Mouse (Mus musculus): ENCODE measurements around the gene Spryd7. TPM values are rescaled to one million over a fixed set of nuclear protein-coding genes. Genes with fewer than 3 reads are reported as not detected.
"Not testable (repeated sequence)": the region's sequence is repeated elsewhere in the genome, so short reads cannot be mapped to it uniquely, and the experiment has no call there.

Spryd7 gene
- polyA plus RNA-seq (2012; rRNA removed), result 11.9 and 12.3 TPM in 2 replicates

DNA sequence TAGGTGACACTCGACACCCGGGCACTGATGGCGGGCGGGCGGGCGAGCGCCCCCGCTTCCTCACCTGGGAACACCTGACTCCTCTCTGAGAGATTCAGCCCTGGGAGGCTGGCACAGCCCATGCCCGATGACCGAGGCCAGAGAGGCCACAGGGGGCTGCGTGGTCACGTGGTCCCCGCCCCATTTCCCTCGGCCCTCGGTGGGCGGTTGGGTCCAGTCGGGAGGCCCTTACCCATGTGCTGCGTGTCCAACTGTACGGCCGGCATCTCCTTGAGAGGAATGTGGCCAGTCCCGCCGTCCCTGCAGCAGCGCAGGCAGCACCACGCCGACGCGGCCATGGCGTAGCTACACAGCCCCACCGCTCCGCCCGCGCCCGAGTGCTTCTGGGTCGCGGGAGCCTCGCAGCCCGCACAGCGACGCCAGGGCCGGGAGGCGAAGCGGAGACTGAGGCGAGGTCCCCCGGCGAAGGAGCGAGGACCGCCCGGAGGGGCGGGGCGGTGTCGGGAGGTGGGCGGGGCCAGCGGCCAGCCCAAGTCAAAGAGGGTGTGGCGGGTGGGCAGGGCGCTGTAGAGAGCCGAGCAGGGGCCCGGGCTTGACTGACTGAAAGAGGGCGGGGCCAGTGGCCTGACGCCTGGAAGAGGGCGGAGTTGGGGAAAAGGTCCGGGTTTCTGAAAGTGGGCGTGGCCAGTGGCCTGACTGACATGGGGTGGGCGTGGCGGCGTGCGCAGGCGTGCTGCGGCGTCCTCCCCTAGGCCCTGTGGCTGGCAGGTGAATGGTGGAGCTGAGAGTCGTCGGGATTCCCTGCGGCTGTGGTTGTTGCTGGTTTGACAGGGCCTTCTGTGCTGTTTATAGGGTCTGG is at the start of gene Spryd7:
TSS of gene Spryd7 (minus strand) at position 598 of the 859 bp plus-strand sequence.
- peak within 1 kb of the TSS; percentile 90 for H3K4me3 ChIP-seq (ENCODE audit: control insufficient read depth, low read depth, low read length)
- H3K27ac ChIP-seq (ENCODE audit: control insufficient read depth, insufficient read depth, low read depth, low read length), result peak within 1 kb of the TSS; percentile 89
- TF ChIP-seq POLR2A (IDR thresholded peaks at IDR 0.05; ENCODE audit: control insufficient read depth, low read depth, low read length) (peak; percentile 76), CTCF (IDR thresholded peaks at IDR 0.05; ENCODE audit: control insufficient read depth, insufficient read depth, insufficient replicate concordance, low read depth, low read length) (no peak)
- no peaks in the 10 kb centered on the region for H3K36me3 ChIP-seq (ENCODE audit: control insufficient read depth, insufficient read depth, low read length)
- peaks cover 7% of the 10 kb centered on the region for H3K4me1 ChIP-seq (ENCODE audit: control insufficient read depth, insufficient read depth, low read length)
- H3K27me3 ChIP-seq (ENCODE audit: control insufficient read depth, insufficient read depth, low read length), result no peaks in the 10 kb centered on the region

DNA sequence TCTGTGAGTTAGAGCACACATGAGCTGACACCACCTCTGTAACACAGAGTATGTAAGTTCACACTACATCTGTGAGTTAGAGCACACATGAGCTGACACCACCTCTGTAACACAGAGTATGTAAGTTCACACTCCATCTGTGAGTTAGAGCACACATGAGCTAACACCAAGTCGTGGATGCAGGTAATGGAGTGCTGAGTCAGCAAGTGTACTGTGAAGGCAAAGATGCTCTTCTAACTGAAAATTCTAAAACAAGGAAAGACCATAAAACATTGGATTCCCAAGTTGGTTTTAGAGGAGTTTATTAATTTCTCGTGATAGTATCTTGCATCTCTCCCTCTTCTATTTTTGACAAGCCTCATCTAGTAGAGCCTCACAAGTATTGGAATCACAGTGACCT is 49.4 kb upstream of the Spryd7 start:
- H3K27me3 ChIP-seq (ENCODE audit: control insufficient read depth, insufficient read depth, low read length); H3K36me3 ChIP-seq (ENCODE audit: control insufficient read depth, insufficient read depth, low read length); H3K4me1 ChIP-seq (ENCODE audit: control insufficient read depth, insufficient read depth, low read length); H3K4me3 ChIP-seq (ENCODE audit: control insufficient read depth, low read depth, low read length); H3K27ac ChIP-seq (ENCODE audit: control insufficient read depth, insufficient read depth, low read depth, low read length): not testable (repeated sequence)

DNA sequence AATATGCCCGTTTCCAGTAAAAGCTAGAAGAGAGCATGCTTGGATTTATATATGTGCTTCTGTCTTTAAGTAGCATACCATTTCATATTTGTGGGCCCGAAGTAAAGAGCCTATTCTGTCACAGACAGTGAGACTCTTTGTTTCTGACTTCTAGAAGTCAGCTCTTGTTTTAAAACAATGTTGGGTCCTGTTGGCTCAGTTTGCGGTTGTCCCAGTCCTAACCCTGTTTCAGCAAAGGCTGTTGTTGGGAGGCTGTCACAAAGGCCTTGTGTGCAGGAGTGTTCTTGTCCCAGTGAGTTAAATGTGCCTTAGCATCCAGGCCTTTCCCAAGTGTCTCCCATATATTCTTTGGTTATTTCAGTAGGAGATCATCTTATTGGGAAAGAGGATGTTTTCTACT is 47.4 kb upstream of the Spryd7 start:
- no peaks in the 10 kb centered on the region for H3K27me3 ChIP-seq (ENCODE audit: control insufficient read depth, insufficient read depth, low read length)
- no peak overlapping the region for H3K27ac ChIP-seq (ENCODE audit: control insufficient read depth, insufficient read depth, low read depth, low read length)
- no peak overlapping the region for H3K4me3 ChIP-seq (ENCODE audit: control insufficient read depth, low read depth, low read length)
- H3K36me3 ChIP-seq (ENCODE audit: control insufficient read depth, insufficient read depth, low read length), result no peaks in the 10 kb centered on the region; the same call in 1 of the 2 replicates
- H3K4me1 ChIP-seq (ENCODE audit: control insufficient read depth, insufficient read depth, low read length), result peaks cover 3% of the 10 kb centered on the region
- no peak for TF ChIP-seq CTCF (IDR thresholded peaks at IDR 0.05; ENCODE audit: control insufficient read depth, insufficient read depth, insufficient replicate concordance, low read depth, low read length)
- TF ChIP-seq POLR2A (IDR thresholded peaks at IDR 0.05; ENCODE audit: control insufficient read depth, low read depth, low read length), result no peak

DNA sequence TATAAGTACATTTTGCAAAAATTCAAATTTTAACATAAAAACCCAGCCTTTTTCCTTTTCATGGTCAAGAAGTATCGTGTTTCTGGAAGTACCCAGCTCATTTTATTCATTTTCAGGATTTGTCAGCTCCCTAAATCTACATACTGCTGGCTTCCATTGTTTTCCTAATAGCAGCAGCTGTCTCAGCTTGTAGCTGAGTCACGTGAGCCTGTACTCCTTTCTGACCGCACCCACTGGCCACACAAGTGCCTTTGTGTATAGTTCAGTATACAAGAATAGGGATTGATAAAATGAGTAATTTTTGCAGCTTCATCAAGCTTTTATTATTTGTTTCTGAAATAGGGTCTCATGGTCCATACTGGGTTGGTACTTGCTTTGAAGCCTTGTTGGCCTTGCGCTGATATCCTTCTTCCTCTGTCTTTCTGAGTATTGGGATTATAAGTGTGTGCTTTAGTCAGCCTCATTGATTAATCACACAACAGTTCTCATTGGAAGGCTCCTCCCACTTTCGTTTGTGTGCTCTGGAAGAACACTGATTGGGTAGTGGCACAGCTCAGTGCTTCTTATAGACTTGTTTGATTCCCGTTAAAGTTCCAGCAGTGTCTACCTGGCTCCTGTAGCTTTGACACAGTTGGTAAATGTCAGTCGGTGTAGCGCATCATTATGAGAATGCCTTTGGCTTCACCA is 46.5 kb upstream of the Spryd7 start:
- TF ChIP-seq CTCF (IDR thresholded peaks at IDR 0.05; ENCODE audit: control insufficient read depth, insufficient read depth, insufficient replicate concordance, low read depth, low read length), result no peak
- no peaks in the 10 kb centered on the region; the same call in 1 of the 2 replicates for H3K36me3 ChIP-seq (ENCODE audit: control insufficient read depth, insufficient read depth, low read length)
- no peak overlapping the region for H3K27ac ChIP-seq (ENCODE audit: control insufficient read depth, insufficient read depth, low read depth, low read length)
- H3K27me3 ChIP-seq (ENCODE audit: control insufficient read depth, insufficient read depth, low read length), result no peaks in the 10 kb centered on the region
- peaks cover 3% of the 10 kb centered on the region for H3K4me1 ChIP-seq (ENCODE audit: control insufficient read depth, insufficient read depth, low read length)
- H3K4me3 ChIP-seq (ENCODE audit: control insufficient read depth, low read depth, low read length), result no peak overlapping the region

DNA sequence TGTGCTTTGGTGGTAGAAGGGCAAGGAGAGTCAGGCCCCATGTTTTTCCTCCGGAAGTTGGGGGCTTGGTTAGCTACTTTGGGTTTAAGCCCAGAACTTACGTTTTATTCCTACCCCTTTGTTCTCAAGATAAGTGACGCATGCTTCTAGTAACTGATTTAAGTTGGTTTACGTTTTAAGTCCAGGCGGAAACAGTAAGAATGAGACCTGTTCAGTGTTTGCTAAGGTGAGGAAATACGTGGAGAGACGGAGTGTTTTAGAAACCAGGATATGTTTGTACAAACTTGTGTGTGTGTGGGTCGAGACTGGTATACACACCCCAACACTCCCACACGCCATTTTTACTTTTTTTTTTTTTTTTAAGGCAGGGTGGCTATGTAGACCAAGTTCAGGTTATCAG is 44.7 kb upstream of the Spryd7 start:
- Histone ChIP-seq H3K27ac (ENCODE audit: control insufficient read depth, insufficient read depth, low read depth, low read length) (no peak overlapping the region), H3K27me3 (ENCODE audit: control insufficient read depth, insufficient read depth, low read length) (no peaks in the 10 kb centered on the region), H3K4me3 (ENCODE audit: control insufficient read depth, low read depth, low read length) (no peak overlapping the region), H3K4me1 (ENCODE audit: control insufficient read depth, insufficient read depth, low read length) (peaks cover 6% of the 10 kb centered on the region), H3K36me3 (ENCODE audit: control insufficient read depth, insufficient read depth, low read length) (no peaks in the 10 kb centered on the region)
- no peak for TF ChIP-seq POLR2A (IDR thresholded peaks at IDR 0.05; ENCODE audit: control insufficient read depth, low read depth, low read length)

GRCm38 (mm10) chr14:61599057-61599806 is 42.5 kb upstream of the Spryd7 start:
- Histone ChIP-seq H3K4me1 (ENCODE audit: control insufficient read depth, insufficient read depth, low read length) (peaks cover 6% of the 10 kb centered on the region), H3K27me3 (ENCODE audit: control insufficient read depth, insufficient read depth, low read length) (no peaks in the 10 kb centered on the region), H3K36me3 (ENCODE audit: control insufficient read depth, insufficient read depth, low read length) (no peaks in the 10 kb centered on the region), H3K27ac (ENCODE audit: control insufficient read depth, insufficient read depth, low read depth, low read length) (peak overlapping the region; percentile 44), H3K4me3 (ENCODE audit: control insufficient read depth, low read depth, low read length) (peak overlapping the region; percentile 90)
- peak; percentile 41 for TF ChIP-seq POLR2A (IDR thresholded peaks at IDR 0.05; ENCODE audit: control insufficient read depth, low read depth, low read length)
- no peak for TF ChIP-seq CTCF (IDR thresholded peaks at IDR 0.05; ENCODE audit: control insufficient read depth, insufficient read depth, insufficient replicate concordance, low read depth, low read length)

- Histone ChIP-seq H3K4me3 (ENCODE audit: control insufficient read depth, low read depth, low read length) (peak within 1 kb of the TSS; percentile 91), H3K4me1 (ENCODE audit: control insufficient read depth, insufficient read depth, low read length) (peaks cover 6% of the 10 kb centered on the region), H3K27ac (ENCODE audit: control insufficient read depth, insufficient read depth, low read depth, low read length) (peak within 1 kb of the TSS; percentile 93), H3K36me3 (ENCODE audit: control insufficient read depth, insufficient read depth, low read length) (no peaks in the 10 kb centered on the region), H3K27me3 (ENCODE audit: control insufficient read depth, insufficient read depth, low read length) (no peaks in the 10 kb centered on the region)
- TF ChIP-seq POLR2A (IDR thresholded peaks at IDR 0.05; ENCODE audit: control insufficient read depth, low read depth, low read length) (peak; percentile 53), CTCF (IDR thresholded peaks at IDR 0.05; ENCODE audit: control insufficient read depth, insufficient read depth, insufficient replicate concordance, low read depth, low read length) (no peak)
Observed at GRCm38 (mm10) chr14:61597968-61598367, 41.3 kb upstream of the Spryd7 start, which contains the start of gene Trim13. TSS of gene Trim13 (plus strand) at chr14:61598247.

Measured in testis, adult 2 months (tissue).